Mouse (Mus musculus) hindbrain, embryonic 10.5 days (tissue): ENCODE results near the gene Phf21a. TPM values are rescaled to one million over a fixed set of nuclear protein-coding genes. Genes with fewer than 3 reads are reported as not detected.

ENCODE experiments used
- DNase-seq: peaks from one replicate; pipeline ENCODE4 v3.0.0-alpha.2; 2017; ENCODE audit warnings: low spot score
- H3K27ac ChIP-seq: fragments of 300-500 bp; sonication (generic); 2 replicates; pipeline ENCODE4 v1.5.1; 2016; ENCODE audit warnings: mild to moderate bottlenecking, moderate library complexity
- H3K27me3 ChIP-seq: fragments of 300-500 bp; sonication (generic); 2 replicates; pipeline ENCODE4 v1.6.1; 2016; ENCODE audit warnings: mild to moderate bottlenecking; ENCODE audit not compliant: poor library complexity, insufficient read depth, severe bottlenecking
- H3K36me3 ChIP-seq: fragments of 300-500 bp; sonication (generic); 2 replicates; pipeline ENCODE4 v1.6.1; 2016; ENCODE audit warnings: mild to moderate bottlenecking, moderate library complexity
- H3K4me1 ChIP-seq: fragments of 300-500 bp; sonication (generic); replicated peaks from 2 replicates; pipeline ENCODE4 v1.6.1; 2016; ENCODE audit warnings: mild to moderate bottlenecking
- H3K4me3 ChIP-seq: fragments of 300-500 bp; sonication (generic); 2 replicates; pipeline ENCODE4 v1.5.1; 2016; ENCODE audit warnings: mild to moderate bottlenecking, moderate library complexity
- H3K9me3 ChIP-seq: fragments of 300-500 bp; sonication (generic); 2 replicates; pipeline ENCODE4 v1.6.1; 2016; ENCODE audit warnings: mild to moderate bottlenecking, moderate library complexity
- WGBS: fragments of 180-500 bp; shearing (Covaris S2); methylation state at CpG from one replicate; pipeline ENCODE4 v1.1.7; 2016; 5-methylcytosine and 5-hydroxymethylcytosine counted together
- polyA plus RNA-seq: library from polyadenylated mRNA; unstranded; fragments of >200 nt; fragmentation: Nextera tagmentation; extraction: Ambion mirVana; gene quantifications from 2 replicates; pipeline ENCODE4 v1.2.1, GENCODE M21; 2016

Phf21a gene
- polyA plus RNA-seq, 1 experiment from 2014 or later, result 35.3 TPM

GRCm38 (mm10) chr2:92342418-92342817, 249.5 kb downstream of the Phf21a start:
- H3K4me1 ChIP-seq, result no peaks in the 10 kb centered on the region
- no peaks in the 10 kb centered on the region for H3K9me3 ChIP-seq
- H3K27me3 ChIP-seq, result no peaks in the 10 kb centered on the region
- peaks cover 69% of the 10 kb centered on the region for H3K36me3 ChIP-seq
- no peak for DNase-seq
- H3K4me3 ChIP-seq, result no peak overlapping the region
- H3K27ac ChIP-seq, result no peak overlapping the region

- Histone ChIP-seq H3K27ac (no peak overlapping the region), H3K4me3 (no peak overlapping the region), H3K36me3 (peaks cover 81% of the 10 kb centered on the region), H3K27me3 (no peaks in the 10 kb centered on the region), H3K4me1 (peaks cover 8% of the 10 kb centered on the region; the same call in 1 of the 2 replicates), H3K9me3 (no peaks in the 10 kb centered on the region)
- whole genome bisulfite sequencing, result 92% methylated on average over 2 of the region's 2 CpGs
- no peak for DNase-seq
Measured at GRCm38 (mm10) chr2:92347191-92347590, 254.3 kb downstream of the Phf21a start.

DNA sequence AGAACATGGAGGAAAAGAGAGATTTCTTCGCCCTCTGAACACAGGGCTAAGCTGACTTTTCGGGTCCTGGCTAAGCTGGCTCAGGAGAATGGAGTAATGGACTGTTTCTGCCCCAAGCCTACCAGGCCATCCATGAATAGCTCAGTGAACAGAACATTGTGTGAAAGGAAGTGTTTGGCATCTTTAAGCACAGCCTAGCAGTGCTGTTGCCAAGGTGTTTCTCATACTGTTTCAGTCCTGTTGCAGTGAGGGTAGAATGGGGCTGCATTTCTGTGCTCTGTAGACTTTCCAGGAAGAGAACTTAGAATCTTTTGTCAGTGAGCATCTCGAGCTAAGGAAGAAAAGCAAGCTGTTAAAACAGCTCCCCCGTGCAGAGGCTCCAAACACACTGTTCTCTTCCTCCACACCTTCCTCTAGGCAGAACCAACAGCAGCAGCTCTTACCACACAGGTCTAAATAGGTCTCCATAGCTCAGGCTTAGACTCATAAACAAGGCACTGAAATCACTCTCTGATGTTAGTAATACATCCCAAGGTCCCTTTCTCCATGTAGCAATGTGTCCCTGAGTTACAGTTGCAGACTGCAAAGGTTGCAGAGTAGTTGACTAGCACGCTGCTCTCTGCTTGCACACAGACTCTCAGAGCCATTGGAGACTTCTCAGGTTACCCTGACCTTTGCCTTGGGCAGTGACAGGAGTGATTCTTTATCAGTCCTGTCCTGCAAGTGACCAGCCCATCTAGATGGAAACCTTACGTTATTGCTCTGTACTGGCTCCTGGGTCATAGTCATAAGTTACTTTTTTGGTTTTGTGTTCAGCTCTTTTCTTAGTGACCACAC, 256.9 kb downstream of the Phf21a start:
- 68% methylated on average over 6 of the region's 6 CpGs for WGBS
- Histone ChIP-seq H3K36me3 (peaks cover 91% of the 10 kb centered on the region), H3K27ac (no peak overlapping the region), H3K4me3 (no peak overlapping the region), H3K4me1 (peaks cover 22% of the 10 kb centered on the region; the same call in 1 of the 2 replicates), H3K9me3 (no peaks in the 10 kb centered on the region), H3K27me3 (no peaks in the 10 kb centered on the region)
- DNase-seq, result no peak

DNA sequence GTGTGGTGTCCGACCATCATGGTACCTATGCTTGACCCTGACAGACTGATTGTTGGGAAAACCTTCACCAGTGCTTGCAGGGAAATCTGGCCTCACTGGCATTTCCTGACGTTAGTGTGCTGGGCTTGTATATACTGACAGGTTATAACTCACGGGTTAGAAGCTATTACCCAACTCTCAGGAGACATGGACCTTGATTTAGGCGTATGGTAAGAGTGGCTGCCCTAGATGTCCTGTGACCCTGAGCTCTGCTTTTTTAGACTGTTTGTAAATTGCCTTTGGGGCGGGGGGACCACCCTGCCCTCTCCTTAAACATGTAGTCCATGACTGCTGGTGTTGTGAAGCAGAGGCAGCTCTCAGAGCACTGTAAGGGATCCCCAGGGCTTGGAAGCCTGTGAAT, 257.8 kb downstream of the Phf21a start:
- Histone ChIP-seq H3K27me3 (no peaks in the 10 kb centered on the region), H3K27ac (no peak overlapping the region), H3K4me3 (no peak overlapping the region), H3K36me3 (peaks cover 91% of the 10 kb centered on the region), H3K4me1 (peaks cover 22% of the 10 kb centered on the region; the same call in 1 of the 2 replicates), H3K9me3 (no peaks in the 10 kb centered on the region)
- WGBS, result 71% methylated on average over 5 of the region's 5 CpGs
- DNase-seq, result no peak

DNA sequence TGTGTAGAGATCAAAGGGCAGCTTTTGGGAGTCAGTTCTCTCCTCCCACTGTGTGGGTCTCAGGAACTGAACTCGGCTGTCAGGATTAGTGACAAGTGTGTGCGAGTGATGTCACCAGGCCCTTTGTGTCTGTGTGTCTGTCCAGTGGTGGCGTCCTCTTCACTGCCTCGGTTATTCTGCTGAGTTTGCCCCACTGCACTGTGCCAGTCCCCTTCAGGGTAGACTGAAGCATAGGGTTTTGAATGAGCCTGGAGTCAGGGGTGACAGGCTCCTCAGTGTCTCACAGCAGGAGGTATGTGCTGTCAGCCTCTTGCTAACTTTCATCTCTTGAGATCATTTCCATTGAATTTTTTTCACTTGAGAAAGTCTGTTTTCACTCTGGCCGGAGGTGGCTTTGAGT, 260.5 kb downstream of the Phf21a start:
- Histone ChIP-seq H3K36me3 (peaks cover 93% of the 10 kb centered on the region), H3K27me3 (no peaks in the 10 kb centered on the region), H3K9me3 (no peaks in the 10 kb centered on the region), H3K4me1 (peaks cover 22% of the 10 kb centered on the region; the same call in 1 of the 2 replicates), H3K4me3 (no peak overlapping the region), H3K27ac (no peak overlapping the region)
- 31% methylated on average over 5 of the region's 5 CpGs for WGBS
- no peak for DNase-seq

- peaks cover 93% of the 10 kb centered on the region for H3K36me3 ChIP-seq
- H3K27ac ChIP-seq, result no peak overlapping the region
- H3K4me3 ChIP-seq, result no peak overlapping the region
- H3K27me3 ChIP-seq, result no peaks in the 10 kb centered on the region
- peaks cover 22% of the 10 kb centered on the region; the same call in 1 of the 2 replicates for H3K4me1 ChIP-seq
- no peak for DNase-seq
- no peaks in the 10 kb centered on the region for H3K9me3 ChIP-seq
- 60% methylated on average over 6 of the region's 6 CpGs for WGBS
Measured at GRCm38 (mm10) chr2:92354224-92354623, 261.3 kb downstream of the Phf21a start.

DNA sequence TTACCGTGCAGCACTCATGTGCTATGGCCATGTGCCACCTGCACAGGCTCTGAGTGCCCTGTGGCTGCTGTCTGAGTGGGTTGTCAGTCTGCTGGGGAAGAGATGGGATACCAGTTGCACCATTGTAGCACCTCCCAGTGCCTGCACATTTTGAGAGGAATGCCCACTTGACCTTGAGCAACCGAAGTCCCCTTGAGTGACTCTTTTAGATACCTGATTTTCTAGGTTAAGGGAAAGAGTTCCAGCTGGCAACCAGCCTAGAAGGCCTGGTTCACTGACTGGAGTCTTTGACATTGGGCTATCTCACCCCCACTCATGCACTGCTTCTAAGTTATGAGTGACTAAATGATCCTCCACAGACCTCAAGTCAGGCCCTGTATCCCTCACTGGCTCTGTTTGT, 266.4 kb downstream of the Phf21a start:
- Histone ChIP-seq H3K4me3 (no peak overlapping the region), H3K36me3 (peaks cover 90% of the 10 kb centered on the region), H3K27ac (no peak overlapping the region), H3K4me1 (peaks cover 14% of the 10 kb centered on the region), H3K27me3 (no peaks in the 10 kb centered on the region), H3K9me3 (no peaks in the 10 kb centered on the region)
- 96% methylated on average over 2 of the region's 2 CpGs for WGBS
- no peak for DNase-seq

GRCm38 (mm10) chr2:92360186-92360823, 267.4 kb downstream of the Phf21a start:
- no peak for DNase-seq

DNA sequence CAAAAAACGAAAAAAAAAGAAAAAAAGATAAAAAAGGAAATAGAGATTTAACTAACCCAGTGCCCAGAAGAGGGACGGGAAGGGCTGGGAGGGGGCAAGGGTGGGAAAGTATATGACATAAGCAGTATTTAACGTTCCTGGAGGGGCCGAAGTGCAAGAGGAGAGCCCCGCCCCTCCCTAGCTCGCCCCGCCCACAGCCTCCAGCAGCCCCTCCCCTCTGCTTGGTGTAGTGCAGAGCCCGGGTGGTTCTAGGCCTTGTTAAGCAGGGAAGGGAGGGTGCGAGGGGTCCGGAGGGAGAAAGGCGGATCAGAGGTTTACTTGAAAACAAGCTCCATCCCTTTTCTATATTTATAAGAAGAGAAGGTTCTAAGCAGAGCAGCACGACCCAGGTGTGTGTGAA, 268.0 kb downstream of the Phf21a start:
- Histone ChIP-seq H3K4me3 (no peak overlapping the region), H3K4me1 (peaks cover 12% of the 10 kb centered on the region), H3K36me3 (peaks cover 94% of the 10 kb centered on the region), H3K9me3 (no peaks in the 10 kb centered on the region), H3K27ac (no peak overlapping the region), H3K27me3 (no peaks in the 10 kb centered on the region)
- no peak for DNase-seq
- WGBS, result 25% methylated on average over 12 of the region's 12 CpGs

More at GRCm38 (mm10) chr2:92360186-92360823, 267.4 kb downstream of the Phf21a start:
- Histone ChIP-seq H3K27me3 (no peaks in the 10 kb centered on the region), H3K4me3 (no peak overlapping the region), H3K9me3 (no peaks in the 10 kb centered on the region), H3K27ac (no peak overlapping the region), H3K36me3 (peaks cover 94% of the 10 kb centered on the region), H3K4me1 (peaks cover 12% of the 10 kb centered on the region)
- 63% methylated on average over 25 of the region's 25 CpGs for WGBS

GRCm38 (mm10) chr2:92361795-92362194, 268.9 kb downstream of the Phf21a start:
- Histone ChIP-seq H3K27ac (no peak overlapping the region), H3K27me3 (no peaks in the 10 kb centered on the region), H3K9me3 (no peaks in the 10 kb centered on the region), H3K36me3 (peaks cover 93% of the 10 kb centered on the region), H3K4me1 (peaks cover 13% of the 10 kb centered on the region), H3K4me3 (no peak overlapping the region)
- WGBS, result 85% methylated on average over 8 of the region's 8 CpGs
- no peak for DNase-seq

GRCm38 (mm10) chr2:92362571-92363228, 269.8 kb downstream of the Phf21a start:
- no peak for DNase-seq
- Histone ChIP-seq H3K27ac (no peak overlapping the region), H3K4me1 (peaks cover 21% of the 10 kb centered on the region), H3K27me3 (no peaks in the 10 kb centered on the region), H3K36me3 (peaks cover 91% of the 10 kb centered on the region), H3K4me3 (no peak overlapping the region), H3K9me3 (no peaks in the 10 kb centered on the region)
- WGBS, result 91% methylated on average over 6 of the region's 6 CpGs

DNA sequence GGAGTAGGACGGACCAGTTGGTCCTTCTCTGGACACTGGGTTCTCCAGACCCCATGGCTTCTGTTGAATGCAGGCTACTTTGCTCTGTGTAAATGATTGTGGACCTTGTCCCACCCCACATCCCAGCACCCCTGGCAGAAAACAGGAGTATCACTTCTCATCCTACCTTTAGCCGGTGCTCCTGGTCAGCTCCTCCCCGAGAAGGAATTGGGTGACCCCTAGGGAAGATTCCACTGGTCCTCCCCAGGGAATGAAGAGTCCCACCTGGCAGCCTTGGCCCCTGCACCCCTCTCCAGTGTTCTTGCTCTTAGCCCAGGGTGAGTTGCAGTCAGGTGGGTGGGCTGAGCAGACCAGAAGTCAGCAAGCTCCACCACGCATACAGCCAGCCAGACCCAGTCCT, 271.2 kb downstream of the Phf21a start:
- no peak for DNase-seq
- H3K36me3 ChIP-seq, result peaks cover 77% of the 10 kb centered on the region
- no peak overlapping the region for H3K4me3 ChIP-seq
- no peaks in the 10 kb centered on the region for H3K9me3 ChIP-seq
- peaks cover 2% of the 10 kb centered on the region for H3K27me3 ChIP-seq
- 87% methylated on average over 4 of the region's 4 CpGs for WGBS
- H3K27ac ChIP-seq, result no peak overlapping the region
- peaks cover 29% of the 10 kb centered on the region for H3K4me1 ChIP-seq

DNA sequence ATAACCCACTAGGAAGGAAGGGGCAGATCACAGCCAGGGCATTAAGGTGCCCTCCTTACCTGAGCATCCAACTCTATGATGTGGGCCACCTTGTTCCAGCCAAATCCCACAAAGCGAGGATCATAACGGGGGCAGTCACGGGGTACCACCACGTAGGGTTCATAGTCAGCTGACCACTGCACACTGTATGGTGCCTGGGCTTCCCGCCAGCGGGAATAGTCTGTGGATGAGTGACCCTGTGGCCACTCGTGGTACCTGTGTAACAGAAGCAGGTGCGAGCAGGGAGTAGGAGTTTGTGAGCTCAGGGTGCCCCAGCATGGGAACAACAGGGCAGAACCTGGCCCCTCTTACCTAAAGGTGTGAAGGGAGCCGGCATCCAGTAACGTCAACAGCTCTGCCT, 272.7 kb downstream of the Phf21a start:
- peaks cover 39% of the 10 kb centered on the region for H3K4me1 ChIP-seq
- WGBS, result 90% methylated on average over 10 of the region's 10 CpGs
- no peak overlapping the region for H3K4me3 ChIP-seq
- H3K27me3 ChIP-seq, result peaks cover 17% of the 10 kb centered on the region
- H3K27ac ChIP-seq, result no peak overlapping the region
- DNase-seq, result no peak
- no peaks in the 10 kb centered on the region for H3K9me3 ChIP-seq
- peaks cover 62% of the 10 kb centered on the region for H3K36me3 ChIP-seq
